Mouse (Mus musculus): ENCODE measurements around the gene Auts2.

DNA sequence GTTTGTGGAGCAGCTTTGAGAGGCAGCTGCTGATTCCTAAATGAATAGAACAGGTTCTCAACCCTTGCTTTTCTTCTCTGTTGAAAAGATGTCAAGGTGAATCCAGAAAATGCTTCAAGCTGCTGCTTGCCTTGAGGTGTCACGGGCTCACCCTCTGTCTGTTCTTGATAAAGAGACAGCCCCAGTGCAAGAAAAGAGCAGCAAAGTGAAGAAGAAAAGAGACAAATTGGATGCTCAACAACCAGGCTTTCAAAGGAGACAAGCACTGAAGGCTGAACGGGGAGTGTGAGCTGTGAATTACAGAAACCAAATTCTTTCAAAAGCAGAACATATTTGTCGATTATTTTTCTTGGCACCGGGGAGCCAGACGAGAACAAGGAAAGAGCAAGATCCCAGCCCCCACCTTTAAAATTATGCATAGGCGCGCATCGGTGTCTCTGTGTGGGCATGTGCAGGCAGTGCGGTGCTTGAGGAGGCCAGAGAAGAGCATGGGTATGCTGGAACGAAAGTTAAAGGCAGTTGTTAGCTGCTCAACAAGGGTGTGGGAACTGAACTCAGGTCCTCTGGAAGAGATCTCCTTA lies 730.6 kb downstream of the Auts2 start:
- TF ChIP-seq CTCF (IDR thresholded peaks at IDR 0.05) = no peak
- TF ChIP-seq EP300 (IDR thresholded peaks at IDR 0.05) = no peak

All from lung, postnatal 0 days (tissue).